Mouse (Mus musculus) liver, postnatal 0 days (tissue): ENCODE measurements around the gene Atg3.

Experiments
- CTCF ChIP-seq: sonication (generic); IDR thresholded peaks from 2 replicates; pipeline ENCODE4 v1.5.1; 2016; ENCODE audit warnings: antibody characterized with exemption, low read depth
- EP300 ChIP-seq: IDR thresholded peaks from 2 replicates; pipeline ENCODE4 v1.6.1; 2016; ENCODE audit warnings: antibody characterized with exemption, low read depth, mild to moderate bottlenecking

DNA sequence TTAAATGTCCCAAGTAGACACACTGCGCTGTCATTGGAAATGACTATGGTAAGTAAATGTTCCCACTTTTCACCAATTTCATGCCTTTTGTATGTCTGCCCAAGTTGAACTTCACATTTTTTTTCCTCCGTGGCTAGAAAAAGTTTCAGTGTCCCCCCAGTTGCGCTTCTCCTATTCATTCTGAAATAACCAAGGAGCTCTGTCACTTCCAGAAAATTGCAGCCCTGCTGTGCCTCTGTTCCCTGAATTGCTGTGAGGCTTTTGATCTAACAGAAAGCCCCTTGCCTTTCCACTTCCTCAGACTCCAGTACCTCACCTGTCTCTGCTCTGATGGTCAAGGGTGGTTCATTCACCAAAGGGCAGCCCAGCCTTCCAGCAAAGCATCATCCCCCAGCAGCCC, 74.4 kb downstream of the Atg3 start:
- no peak for TF ChIP-seq CTCF
- no peak for TF ChIP-seq EP300
